Comparison of ENCODE assay signal across 8 mouse cellular contexts in the genomic region with DNA sequence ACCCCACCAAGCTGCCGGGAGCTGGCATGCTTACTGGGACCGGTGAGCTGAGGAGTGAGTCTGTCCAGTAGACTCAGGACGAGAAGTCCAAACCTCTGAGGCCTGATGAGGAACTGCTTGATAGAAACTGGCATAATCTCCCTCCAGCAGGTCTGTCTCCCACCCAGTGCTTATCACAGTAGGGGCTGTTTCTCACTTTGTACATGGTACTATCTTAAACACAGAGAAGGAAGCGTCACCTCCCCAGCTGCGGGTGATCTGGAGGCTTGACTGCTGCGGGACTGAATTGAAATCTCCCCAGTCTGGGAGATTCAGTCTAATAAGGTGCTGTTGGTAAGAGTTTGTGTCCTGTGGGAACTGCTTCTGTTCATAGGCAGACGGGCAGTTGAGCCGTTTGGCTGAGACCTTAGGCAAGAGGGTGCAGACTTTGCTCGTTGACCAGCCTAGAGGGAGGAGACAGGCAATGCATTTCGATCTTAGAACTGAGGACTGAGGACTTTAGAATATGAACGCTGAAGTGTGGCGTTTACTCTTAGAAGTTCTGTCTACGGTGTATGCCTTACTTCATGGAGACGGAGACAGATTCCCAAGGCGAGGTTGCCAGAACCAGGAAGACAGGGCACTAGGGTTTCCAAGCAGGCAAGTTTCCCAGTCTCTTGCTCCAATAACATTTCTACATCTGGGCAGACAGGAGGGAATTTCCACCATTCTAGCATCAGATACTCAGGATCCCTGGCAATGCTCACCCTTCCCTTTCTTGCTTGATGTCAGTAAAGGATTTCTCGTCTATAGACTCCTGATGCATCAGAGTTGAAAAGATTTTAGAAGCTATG.
DNase-seq lines count a peak whose midpoint lies in the region; ATAC-seq and TF ChIP-seq lines count a peak whose summit lies in the region.

No protein-coding gene starts in this region.

- DNase-seq in forebrain, embryonic 10.5 days (ENCODE audit: extremely low spot score, low spot score), result no peak
- peak; percentile 35 for DNase-seq in CH12.LX (ENCODE audit: extremely low read depth)
- DNase-seq in liver, embryonic 13.5 days, result peak; percentile 84
- no peak for DNase-seq in right cerebral cortex, postnatal 25 days
- no peak for DNase-seq in cerebellum, postnatal 36 days

- TF ChIP-seq CTCF in CH12.LX (conservative IDR thresholded peaks at IDR 0.05 in 1 of 2, IDR thresholded peaks at IDR 0.05 in 1 of 2; ENCODE audit: low read depth in 2 of 2, low read length in 2 of 2), result no peak

- H3K4me3 ChIP-seq in forebrain, embryonic 10.5 days, result no peak overlapping the region
- H3K4me3 ChIP-seq in forebrain, embryonic 16.5 days (replicated peaks; ENCODE audit: low read length), result no peak overlapping the region
- H3K4me3 ChIP-seq in CH12.LX (replicated peaks in 1 of 3; ENCODE audit: low read depth in 2 of 3, low read length in 2 of 3, poor library complexity in 1 of 3), result peak overlapping the region in 2 of 3 experiments; percentile 35 to 41
- peak overlapping the region; percentile 53 for H3K4me3 ChIP-seq in liver, embryonic 13.5 days (replicated peaks)
- H3K4me3 ChIP-seq in forebrain, embryonic 15.5 days, result no peak overlapping the region

- no peaks in the 10 kb centered on the region for H3K27me3 ChIP-seq in forebrain, embryonic 10.5 days (ENCODE audit: poor library complexity, severe bottlenecking)
- no peaks in the 10 kb centered on the region for H3K27me3 ChIP-seq in forebrain, embryonic 16.5 days (replicated peaks; ENCODE audit: control insufficient read depth, insufficient read depth, low read length)
- no peaks in the 10 kb centered on the region for H3K27me3 ChIP-seq in CH12.LX (replicated peaks)
- H3K27me3 ChIP-seq in liver, embryonic 13.5 days, result no peaks in the 10 kb centered on the region
- no peaks in the 10 kb centered on the region for H3K27me3 ChIP-seq in forebrain, embryonic 15.5 days

- 84% methylated on average over 16 of the region's 16 CpGs for WGBS in forebrain, embryonic 10.5 days
- 88% methylated on average over 16 of the region's 16 CpGs for WGBS in forebrain, embryonic 16.5 days
- 17% methylated on average over 16 of the region's 16 CpGs for WGBS in liver, embryonic 13.5 days (ENCODE audit: insufficient replicate concordance)
- 86% methylated on average over 16 of the region's 16 CpGs for WGBS in forebrain, embryonic 15.5 days

- no peak overlapping the region for H3K4me2 ChIP-seq in forebrain, embryonic 16.5 days (ENCODE audit: low read length)
- H3K4me2 ChIP-seq in CH12.LX (ENCODE audit: insufficient read depth, low read depth, poor library complexity, severe bottlenecking), result peak overlapping the region; percentile 13
- H3K4me2 ChIP-seq in liver, embryonic 13.5 days, result peak overlapping the region; percentile 77
- H3K4me2 ChIP-seq in forebrain, embryonic 15.5 days (replicated peaks), result no peak overlapping the region

- 0 out of 2 replicates have a peak overlapping the region, but pooled peaks have one; percentile 31 for H3K27ac ChIP-seq in forebrain, embryonic 10.5 days
- no peak overlapping the region for H3K27ac ChIP-seq in forebrain, embryonic 16.5 days (ENCODE audit: low read length)
- peak overlapping the region; percentile 31; the same call in 1 of the 2 replicates for H3K27ac ChIP-seq in CH12.LX (ENCODE audit: insufficient read depth, low read depth)
- peak overlapping the region; percentile 99 for H3K27ac ChIP-seq in liver, embryonic 13.5 days
- no peak overlapping the region for H3K27ac ChIP-seq in forebrain, embryonic 15.5 days (replicated peaks)

- in situ Hi-C loops in CH12.LX (cut with MboI; ENCODE audit: low pct_ligation_motif_present, low pct_unique_long_range_greater_than_20kb, low sequenced_read_pairs), result no loop called here

- H3K9me3 ChIP-seq in forebrain, embryonic 10.5 days, result no peaks in the 10 kb centered on the region
- H3K9me3 ChIP-seq in forebrain, embryonic 16.5 days (ENCODE audit: control insufficient read depth, low read length), result no peaks in the 10 kb centered on the region
- no peaks in the 10 kb centered on the region for H3K9me3 ChIP-seq in CH12.LX (replicated peaks; ENCODE audit: low read length)
- no peaks in the 10 kb centered on the region for H3K9me3 ChIP-seq in liver, embryonic 13.5 days (replicated peaks)
- H3K9me3 ChIP-seq in forebrain, embryonic 15.5 days, result no peaks in the 10 kb centered on the region

- no peak overlapping the region for H3K9ac ChIP-seq in forebrain, embryonic 16.5 days (replicated peaks; ENCODE audit: low read depth, low read length)
- 0 out of 2 replicates have a peak overlapping the region, but pooled peaks have one; percentile 18 for H3K9ac ChIP-seq in CH12.LX (ENCODE audit: insufficient read depth, low read depth)
- peak overlapping the region; percentile 82 for H3K9ac ChIP-seq in liver, embryonic 13.5 days
- H3K9ac ChIP-seq in forebrain, embryonic 15.5 days (replicated peaks), result no peak overlapping the region

- no peak for TF ChIP-seq POLR2A in CH12.LX (IDR thresholded peaks at IDR 0.05; ENCODE audit: low read depth, low read length)

- H3K4me1 ChIP-seq in forebrain, embryonic 10.5 days, result no peaks in the 10 kb centered on the region
- no peaks in the 10 kb centered on the region for H3K4me1 ChIP-seq in forebrain, embryonic 16.5 days (replicated peaks; ENCODE audit: control insufficient read depth, insufficient read depth, low read length)
- H3K4me1 ChIP-seq in CH12.LX (ENCODE audit: control insufficient read depth in 1 of 2, insufficient read depth in 2 of 2), result peaks cover 18 to 40% of the 10 kb centered on the region in 2 experiments
- H3K4me1 ChIP-seq in liver, embryonic 13.5 days (replicated peaks), result peaks cover 99% of the 10 kb centered on the region
- no peaks in the 10 kb centered on the region for H3K4me1 ChIP-seq in forebrain, embryonic 15.5 days

- no peak for TF ChIP-seq RAD21 in CH12.LX (IDR thresholded peaks at IDR 0.05; ENCODE audit: low read depth, low read length)

- H3K79me2 ChIP-seq in CH12.LX (replicated peaks; ENCODE audit: control insufficient read depth, extremely low read depth, insufficient read depth, poor library complexity, severe bottlenecking), result no peaks in the 10 kb centered on the region

- dilution Hi-C loops in CH12.LX (cut with MboI; ENCODE audit: extremely low pct_ligation_motif_present, extremely low pct_unique_long_range_greater_than_20kb, low sequenced_read_pairs), result no loop called here

- no peak for TF ChIP-seq EP300 in CH12.LX (IDR thresholded peaks at IDR 0.05; ENCODE audit: low read length)

- H3K36me3 ChIP-seq in forebrain, embryonic 10.5 days (replicated peaks), result no peaks in the 10 kb centered on the region
- H3K36me3 ChIP-seq in forebrain, embryonic 16.5 days (ENCODE audit: control insufficient read depth, insufficient read depth), result no peaks in the 10 kb centered on the region
- no peaks in the 10 kb centered on the region for H3K36me3 ChIP-seq in CH12.LX (replicated peaks in 1 of 2; ENCODE audit: control insufficient read depth in 1 of 2, insufficient read depth in 1 of 2, low read length in 1 of 2)
- no peaks in the 10 kb centered on the region for H3K36me3 ChIP-seq in liver, embryonic 13.5 days
- no peaks in the 10 kb centered on the region for H3K36me3 ChIP-seq in forebrain, embryonic 15.5 days

- ATAC-seq in forebrain, embryonic 16.5 days, result no peak
- peak; percentile 57 to 59 for ATAC-seq in hematopoietic stem cell, adult 5-6 weeks (replicated peaks in 1 of 2; ENCODE audit: insufficient read depth in 1 of 2, low FRiP score in 2 of 2, low TSS enrichment in 1 of 2, low read depth in 1 of 2, poor library complexity in 2 of 2, severe bottlenecking in 2 of 2)
- ATAC-seq in liver, embryonic 13.5 days (ENCODE audit: low read depth), result peak; percentile 86
- no peak for ATAC-seq in forebrain, embryonic 15.5 days (replicated peaks)

TF ChIP-seq in CH12.LX, 34 proteins besides CTCF, POLR2A, EP300 and RAD21:
- 0 out of 2 replicates have a peak, but pooled peaks have one; percentile 34 for TF ChIP-seq TBP (conservative IDR thresholded peaks at IDR 0.05; ENCODE audit: low read depth, low read length)
- TF ChIP-seq ZMIZ1 (IDR thresholded peaks at IDR 0.05; ENCODE audit: low read depth, low read length), result no peak
- TF ChIP-seq RCOR1 (conservative IDR thresholded peaks at IDR 0.05; ENCODE audit: low read depth, low read length), result no peak

Comparison
In these comparisons a context has a peak if more than half of its experiments do, and no peak if none do; other contexts are left out.
1. H3K27ac ChIP-seq: peak in forebrain, embryonic 10.5 days (single experiment), CH12.LX (single experiment) and liver, embryonic 13.5 days (single experiment); none in forebrain, embryonic 16.5 days (single experiment) and forebrain, embryonic 15.5 days (single experiment).
2. DNase-seq: peak in CH12.LX (single experiment) and liver, embryonic 13.5 days (single experiment); none in forebrain, embryonic 10.5 days (single experiment), right cerebral cortex, postnatal 25 days (single experiment) and cerebellum, postnatal 36 days (0 of 2).
3. H3K4me3 ChIP-seq: peak in CH12.LX (2 of 3) and liver, embryonic 13.5 days (single experiment); none in forebrain, embryonic 10.5 days (single experiment), forebrain, embryonic 16.5 days (single experiment) and forebrain, embryonic 15.5 days (single experiment).
4. ATAC-seq: peak in hematopoietic stem cell, adult 5-6 weeks (2 of 2) and liver, embryonic 13.5 days (single experiment); none in forebrain, embryonic 16.5 days (single experiment) and forebrain, embryonic 15.5 days (single experiment).
5. H3K4me2 ChIP-seq: peak in CH12.LX (single experiment) and liver, embryonic 13.5 days (single experiment); none in forebrain, embryonic 16.5 days (single experiment) and forebrain, embryonic 15.5 days (single experiment).
6. H3K9ac ChIP-seq: peak in CH12.LX (single experiment) and liver, embryonic 13.5 days (single experiment); none in forebrain, embryonic 16.5 days (single experiment) and forebrain, embryonic 15.5 days (single experiment).